Mouse (Mus musculus) A20 (cell line): ENCODE measurements around the gene Pogk.
A peak's percentile ranks its signal among the peaks of the same experiment; 100 is the strongest.

Experiments used
- DNase-seq: peaks from one replicate; pipeline ENCODE4 v3.0.0-alpha.2; 2011; ENCODE audit warnings: low read depth, low spot score

The Pogk gene

DNA sequence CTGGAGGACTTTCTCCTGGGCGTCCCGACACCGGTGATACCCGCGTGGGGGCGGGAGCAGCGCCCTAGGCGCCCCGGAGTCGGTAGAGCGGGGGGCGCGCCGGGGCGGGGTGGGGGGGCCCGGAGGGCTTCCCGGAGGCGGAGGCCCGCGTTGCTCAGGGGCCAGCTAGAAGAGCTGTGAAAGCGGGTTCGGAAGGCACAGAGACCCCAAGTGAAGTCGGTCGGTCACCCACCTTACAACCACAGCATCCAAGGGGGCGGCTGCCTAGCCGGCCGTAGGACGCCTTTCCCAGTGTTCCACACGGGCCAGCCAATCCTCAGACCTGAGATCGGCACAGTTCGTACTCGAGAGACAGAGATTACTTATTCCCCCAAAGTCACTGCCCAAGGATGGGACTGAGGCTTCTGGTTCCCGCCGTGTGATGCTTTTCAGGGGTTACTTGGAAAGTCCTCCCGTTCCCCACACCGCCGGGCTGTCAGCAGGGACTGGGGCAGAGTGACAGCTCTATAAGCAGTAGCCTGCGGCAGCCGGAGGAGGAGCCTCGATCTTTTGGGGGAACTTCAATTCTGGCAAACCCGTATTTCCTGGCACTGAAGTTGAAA, 29.9 kb downstream of the Pogk start:
- peak; percentile 88 for DNase-seq

DNA sequence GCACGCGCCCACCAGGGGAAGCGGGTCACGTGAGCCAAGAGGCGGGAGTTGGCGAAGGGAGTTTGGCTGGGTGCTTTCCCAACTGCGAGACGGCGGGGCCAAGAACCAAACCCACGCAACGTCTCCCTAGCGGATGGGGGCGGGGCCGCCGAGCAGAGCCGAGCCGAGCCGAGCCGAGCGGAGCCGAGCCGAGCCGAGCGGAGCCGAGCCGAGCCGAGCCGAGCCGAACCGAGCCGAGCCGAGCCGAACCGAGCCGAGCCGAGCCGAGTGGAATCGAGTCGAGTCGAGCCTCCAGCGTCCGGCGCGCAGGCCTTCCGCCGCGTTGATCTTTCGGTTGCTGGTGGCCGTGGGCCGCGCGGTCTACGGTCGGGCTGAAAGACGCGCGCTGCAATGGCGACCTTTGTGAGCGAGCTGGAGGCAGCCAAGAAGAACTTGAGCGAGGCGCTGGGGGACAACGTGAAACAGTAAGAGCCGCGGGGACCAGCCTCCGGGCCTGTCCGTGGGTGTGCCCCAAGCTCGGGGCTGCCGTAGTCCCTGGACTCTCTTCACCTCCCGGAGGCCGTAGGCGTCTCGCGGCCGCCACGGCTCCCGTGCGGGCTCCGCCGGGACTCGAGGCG, 30.5 kb downstream of the Pogk start, which contains the start of gene Tada1:
Tada1 (plus strand) TSS at position 85 of the 617 bp plus-strand sequence.
- DNase-seq, result peak; percentile 92

DNA sequence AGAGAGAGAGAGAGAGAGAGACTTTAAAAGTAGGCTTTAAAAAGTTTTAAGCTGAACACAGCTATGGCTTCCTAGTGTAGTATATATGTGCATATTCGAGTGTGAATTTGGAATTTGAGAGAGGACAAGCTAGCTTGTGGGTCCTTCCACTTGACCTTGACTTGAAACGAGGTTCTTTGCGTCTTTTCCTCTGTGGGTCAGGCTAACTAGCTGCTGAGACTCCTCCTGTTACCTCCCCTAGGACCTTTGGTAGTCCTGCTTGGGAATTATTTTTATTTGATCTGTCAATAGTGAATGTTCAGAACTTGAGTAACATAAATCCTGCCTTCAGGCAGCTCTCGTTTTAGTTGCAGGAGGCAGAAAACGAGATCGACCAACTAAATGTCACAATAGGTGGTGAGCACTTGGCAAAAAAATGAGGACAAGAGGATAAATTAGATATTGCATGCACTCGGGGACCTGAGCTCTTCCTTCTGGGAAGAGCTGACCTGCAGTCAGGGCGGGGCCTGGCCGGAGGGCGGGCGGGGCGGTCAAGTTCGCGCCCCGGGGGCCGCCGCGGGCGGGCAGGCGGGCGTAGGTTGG, 31.1 kb downstream of the Pogk start:
- DNase-seq, result no peak

DNA sequence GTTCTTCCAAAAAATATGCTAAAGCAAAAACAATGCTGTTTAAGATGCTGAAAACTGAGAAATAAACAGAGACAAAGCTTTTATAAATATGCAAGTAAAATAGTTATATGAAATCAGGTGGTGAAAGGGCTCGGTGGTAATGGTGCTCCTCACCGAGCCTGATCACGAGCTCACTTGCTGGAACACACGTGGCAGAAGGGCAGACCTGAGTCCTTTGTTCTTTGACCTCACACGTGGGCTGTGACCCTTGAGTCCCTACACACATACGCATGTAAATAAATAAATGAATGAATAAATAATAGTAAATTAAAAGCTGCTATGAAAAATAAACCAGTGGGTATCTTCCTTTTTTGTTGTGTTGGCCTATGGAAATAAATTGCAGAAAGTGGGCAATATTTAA, 32.5 kb downstream of the Pogk start:
- no peak for DNase-seq

DNA sequence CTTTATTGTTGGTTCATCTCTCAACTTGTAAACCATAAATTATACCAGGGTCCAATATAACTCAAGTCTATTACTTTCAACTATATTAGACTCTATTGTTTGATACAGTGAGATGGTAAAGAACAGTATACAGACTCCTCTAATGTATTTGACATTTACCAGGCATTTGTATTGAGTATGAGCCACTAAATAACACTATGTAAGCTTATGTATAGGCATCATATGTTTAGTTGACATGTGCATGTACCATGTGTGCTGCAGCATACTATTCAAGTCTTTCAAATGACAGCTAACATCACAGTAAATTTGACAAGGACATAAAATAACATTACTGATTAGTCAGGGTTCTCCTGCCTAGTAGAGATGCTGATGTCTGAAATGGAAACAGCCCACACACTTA, 46.5 kb downstream of the Pogk start:
- no peak for DNase-seq

DNA sequence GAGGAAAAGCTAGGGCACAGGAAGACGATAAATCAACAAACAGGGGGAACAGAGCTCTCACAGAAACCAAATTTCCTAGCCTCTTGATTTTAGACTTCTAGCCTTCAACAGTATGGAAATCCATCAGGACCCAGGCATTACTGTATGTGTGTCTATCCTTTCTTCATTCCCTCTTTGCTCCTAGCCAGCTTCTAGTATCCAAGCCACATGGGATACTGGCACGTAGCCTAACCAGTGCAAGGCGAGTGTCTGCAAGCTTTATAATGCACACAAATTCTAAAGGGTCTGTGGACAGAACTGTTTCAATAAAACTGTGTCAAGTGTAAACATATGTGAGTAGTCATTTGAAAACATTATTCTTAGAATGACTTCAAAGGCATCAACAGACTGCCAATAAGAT, 47.0 kb downstream of the Pogk start:
- DNase-seq, result no peak

DNA sequence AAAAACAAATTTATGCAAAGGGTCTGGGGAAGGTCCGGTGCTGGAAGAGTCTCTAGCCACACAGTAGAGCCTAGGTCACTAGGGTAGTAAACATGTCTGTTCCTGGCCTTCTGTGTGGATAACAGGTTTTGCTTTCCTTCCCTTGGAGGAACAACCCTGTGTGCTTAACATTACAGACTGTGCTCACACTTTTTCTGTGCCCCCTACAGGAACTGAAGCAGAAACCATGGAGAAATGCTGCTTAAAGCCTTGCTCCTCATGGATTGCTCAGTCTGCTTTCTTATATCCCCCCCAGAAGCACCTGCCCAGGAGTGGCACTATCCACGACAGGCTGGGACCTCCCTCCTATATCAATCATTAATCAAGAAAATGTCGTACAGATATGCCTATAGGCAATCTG, 47.8 kb downstream of the Pogk start:
- DNase-seq, result no peak

DNA sequence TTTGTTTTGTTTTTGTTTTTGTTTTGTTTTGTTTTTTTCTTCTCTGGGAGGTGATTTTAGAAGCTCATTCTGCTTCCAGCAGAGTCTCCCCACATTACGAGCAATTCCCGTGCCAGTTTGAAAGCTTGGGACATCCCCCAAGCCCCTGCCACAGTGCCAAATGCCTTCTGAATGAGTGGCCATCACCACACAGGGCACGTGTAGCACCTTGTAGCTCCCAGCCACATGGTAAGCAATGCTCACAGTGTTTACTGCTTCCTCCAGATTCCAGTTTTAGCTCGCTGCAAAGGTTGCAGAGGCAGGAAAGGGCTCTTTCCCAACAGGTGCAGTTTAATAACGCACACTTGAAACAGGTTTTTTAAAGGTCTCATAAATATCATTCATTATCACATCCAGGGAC, 48.8 kb downstream of the Pogk start:
- DNase-seq, result peak; percentile 23

DNA sequence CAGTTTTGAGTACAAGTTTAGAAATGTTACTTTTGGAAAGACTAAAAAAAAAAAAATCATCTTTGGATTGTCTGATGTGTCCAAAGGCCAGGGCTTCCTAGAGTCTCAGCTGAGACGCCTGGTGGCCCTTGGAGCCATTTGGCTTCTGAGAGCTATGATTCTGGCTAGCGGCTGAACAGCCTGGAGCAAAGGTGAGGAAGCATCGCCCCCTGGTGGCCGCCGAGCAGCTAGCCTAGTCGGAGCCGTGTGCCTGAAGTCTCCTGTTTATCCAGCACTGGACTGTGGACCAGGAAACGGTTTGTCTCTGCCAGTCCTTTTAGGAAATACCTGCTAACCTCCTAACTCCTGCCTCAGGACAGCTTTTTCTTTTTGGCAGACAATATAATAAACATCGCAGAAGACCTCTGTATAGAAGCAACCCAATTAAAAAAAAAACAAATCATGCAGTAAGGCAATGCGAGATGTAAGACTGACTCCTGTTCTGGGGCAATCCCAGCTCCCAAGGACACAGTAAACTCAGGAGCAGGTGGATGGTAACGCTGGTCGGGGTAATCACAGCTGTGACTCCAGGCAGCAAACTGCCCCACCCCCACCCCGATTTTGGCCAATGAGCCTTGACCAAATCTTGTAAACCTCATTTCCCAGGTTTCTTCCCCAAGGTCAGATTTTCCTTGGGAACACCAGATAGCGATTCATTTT, 49.4 kb downstream of the Pogk start:
- DNase-seq, result peak; percentile 85

DNA sequence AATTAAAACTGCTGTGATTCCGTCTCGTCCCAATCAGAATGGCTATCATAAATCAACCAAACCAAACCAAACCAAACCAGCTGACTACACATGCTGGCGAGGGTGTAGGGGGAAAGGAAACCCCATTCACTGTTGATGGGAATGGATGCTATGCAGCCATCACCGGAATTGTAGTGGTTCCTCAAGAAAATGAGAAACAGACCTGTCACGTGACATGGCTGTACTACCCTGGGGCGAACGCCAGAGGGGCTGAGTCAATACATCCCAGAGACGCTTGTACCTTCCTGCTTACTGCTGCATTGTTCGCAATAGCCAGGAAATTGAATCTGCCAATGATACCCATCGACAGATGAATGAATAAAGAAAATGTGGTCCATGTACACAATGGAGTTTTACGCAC, 59.9 kb downstream of the Pogk start:
- DNase-seq, result no peak

DNA sequence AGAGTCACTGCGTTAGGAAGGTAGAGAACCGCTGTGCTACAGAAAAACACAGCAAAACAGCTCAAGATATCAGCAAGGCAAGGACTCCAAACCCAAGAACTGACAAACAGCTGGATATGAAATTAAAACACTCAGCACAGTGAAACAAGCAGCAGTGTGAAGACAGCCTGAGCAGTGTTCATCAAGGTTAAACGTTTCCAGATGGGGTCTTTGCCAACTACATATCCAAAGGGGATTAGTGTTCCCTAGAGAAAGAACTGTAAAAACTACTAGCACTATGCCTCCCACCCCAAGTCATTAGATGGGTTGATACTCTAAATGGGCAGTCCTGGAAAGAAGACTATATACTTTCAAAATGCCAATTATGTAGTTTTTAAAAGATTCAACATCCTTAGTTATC, 60.3 kb downstream of the Pogk start:
- DNase-seq, result no peak

DNA sequence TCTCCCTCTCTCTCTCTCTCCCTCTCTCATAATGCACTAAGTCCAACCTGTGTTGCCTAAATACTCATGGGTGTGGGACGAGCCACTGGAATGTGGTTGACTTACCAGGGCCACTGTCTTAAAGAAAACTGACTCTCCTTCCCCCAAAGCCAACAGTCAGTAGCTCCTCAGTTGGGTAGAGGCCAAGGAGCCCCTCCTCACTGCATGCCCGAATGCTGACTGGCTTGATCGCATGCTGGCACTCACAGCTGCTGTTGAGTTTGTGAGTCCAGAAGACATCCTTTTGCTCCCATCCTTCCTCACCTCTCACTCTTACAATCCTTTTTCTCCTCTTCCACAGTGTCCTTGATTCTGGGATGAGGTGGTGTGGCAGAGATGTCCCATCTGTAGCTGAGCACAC, 62.8 kb downstream of the Pogk start:
- no peak for DNase-seq

DNA sequence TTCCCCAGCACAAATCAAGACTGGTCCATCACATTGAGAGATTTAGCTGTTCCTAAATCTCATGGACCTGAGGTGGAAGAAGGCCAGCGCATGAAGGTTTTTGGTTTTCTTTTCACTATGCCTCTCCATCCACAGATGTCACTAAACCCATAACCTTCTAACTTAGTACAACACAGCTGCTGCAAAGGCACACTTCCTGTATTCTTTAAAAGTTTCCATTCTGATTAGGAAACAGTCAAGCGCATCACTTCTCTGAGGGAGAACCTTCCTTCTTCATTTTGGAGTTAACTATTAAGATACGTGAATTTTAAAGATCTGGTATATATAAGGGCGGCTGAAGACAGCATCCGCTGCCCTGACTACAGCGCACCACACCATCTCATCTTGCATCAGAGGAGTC, 64.1 kb downstream of the Pogk start:
- peak; percentile 62 for DNase-seq

DNA sequence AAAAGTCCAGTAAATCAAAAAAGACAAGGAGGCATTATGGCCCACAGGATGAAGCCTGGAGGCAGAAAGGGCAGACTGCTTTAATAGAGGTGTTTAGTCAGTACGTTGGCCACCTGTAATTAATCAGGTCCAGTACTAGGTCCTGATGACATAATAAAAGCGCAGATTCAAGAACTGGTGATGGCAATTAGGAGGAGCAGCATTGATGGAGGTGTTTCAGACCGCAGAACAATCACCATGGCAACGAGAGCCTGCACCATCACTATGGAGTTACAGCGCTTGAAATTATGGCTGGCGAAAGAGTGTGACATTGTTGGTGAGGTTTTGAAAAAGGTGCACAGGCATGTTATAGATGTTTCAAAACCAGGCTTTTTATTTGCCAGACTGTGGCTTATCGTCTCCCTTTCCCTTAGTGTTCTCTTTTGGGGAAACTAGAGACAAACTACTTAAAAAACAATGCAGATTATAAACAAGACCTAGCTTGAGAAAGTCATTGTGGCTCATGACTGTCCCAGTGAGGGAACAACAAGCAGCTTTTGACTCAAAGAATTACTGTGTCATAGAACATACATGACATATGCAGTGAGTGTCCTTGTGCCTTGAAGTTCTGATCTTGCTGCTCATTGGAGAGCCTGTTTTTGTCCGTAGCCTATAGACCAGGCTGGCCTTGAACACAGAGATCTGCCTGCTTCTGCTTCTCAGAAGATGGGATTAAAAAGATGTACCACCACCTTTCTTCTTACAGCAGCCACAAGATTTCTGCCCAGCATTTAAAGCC, 65.2 kb downstream of the Pogk start:
- DNase-seq, result no peak

DNA sequence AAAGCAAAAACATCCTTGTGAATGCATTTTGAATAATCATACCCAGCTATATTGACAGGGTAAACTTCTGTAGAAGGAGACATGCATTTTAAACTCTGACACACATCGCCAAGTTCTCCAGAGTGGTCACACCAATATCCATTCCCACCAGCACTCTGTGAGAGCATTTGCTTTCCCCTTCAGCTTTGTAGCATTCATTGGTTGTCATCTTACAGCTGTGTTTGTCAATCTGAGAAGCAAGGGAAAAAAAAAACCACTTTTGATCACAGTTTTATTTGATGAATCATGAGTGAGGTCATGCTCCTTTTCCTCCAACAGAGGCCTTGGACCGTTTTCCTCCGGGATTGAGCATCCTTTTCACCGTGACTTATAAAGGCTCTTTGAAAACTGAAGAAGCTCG, 66.1 kb downstream of the Pogk start:
- no peak for DNase-seq

DNA sequence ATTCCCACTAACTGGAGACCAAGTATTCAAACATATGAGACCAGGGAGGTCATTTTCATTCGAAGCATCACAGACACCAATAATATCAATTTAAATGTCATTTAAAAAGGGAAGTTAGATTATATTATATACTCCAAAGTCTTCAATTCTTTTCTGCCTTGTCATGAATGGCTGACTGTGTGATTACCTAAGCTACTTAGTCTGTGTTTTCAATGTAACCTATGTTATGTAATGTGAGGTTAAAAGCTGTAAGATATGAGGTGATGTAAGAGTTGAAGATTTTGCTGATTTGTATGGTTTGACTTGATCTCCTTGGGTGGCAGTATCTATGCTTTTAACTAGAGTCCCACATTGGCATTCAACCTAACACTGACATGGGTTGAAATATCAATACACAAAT, 67.1 kb downstream of the Pogk start:
- DNase-seq, result no peak

DNA sequence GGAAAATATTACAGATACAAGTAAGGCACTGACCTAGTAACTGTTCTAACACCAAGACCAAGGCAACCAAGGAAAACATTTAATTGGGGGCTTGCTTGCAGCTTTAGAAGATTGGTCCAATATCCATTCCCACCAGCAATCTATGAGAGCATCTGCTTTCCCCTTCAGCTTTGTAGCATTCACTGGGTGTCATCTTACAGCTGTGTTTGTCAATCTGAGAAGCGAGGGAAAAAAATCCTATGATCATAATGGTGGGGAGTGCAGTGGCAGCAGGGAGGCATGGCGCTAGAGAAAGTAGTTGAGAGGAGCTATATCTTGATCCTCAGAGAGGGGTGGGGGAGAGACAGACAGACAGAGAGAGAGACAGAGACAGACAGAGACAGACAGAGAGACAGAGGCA, 67.6 kb downstream of the Pogk start:
- no peak for DNase-seq

DNA sequence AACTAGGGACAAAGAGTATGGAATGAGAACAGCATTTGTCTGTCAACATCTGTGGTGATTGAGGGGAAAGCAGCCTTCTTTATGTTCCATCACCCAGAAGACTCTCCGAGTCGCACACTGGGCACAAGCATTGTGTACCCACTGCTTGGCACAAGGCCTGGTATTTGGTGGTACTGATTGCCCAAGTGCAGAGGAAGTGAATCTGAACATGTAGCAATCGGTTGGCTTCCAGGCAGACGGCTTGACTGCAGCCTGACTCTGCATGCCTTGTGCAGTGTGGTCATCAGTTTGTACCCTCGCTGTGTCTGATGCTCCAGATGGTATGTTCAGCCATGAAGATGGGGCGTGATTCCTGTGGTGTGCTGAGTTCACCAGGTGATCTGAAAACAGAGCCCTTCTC, 70.6 kb downstream of the Pogk start:
- peak; percentile 15 for DNase-seq
